ENCODE assay signal across 8 mouse cellular contexts in genomic region chr5:140502925-140503324, GRCm38 (mm10). TPM values are rescaled to one million over a fixed set of nuclear protein-coding genes. Genes with fewer than 3 reads are reported as not detected.
A peak's percentile ranks its signal among the peaks of the same experiment; 100 is the strongest.
DNase-seq lines count a peak whose midpoint lies in the region; ATAC-seq lines count a peak whose summit lies in the region.
"Not testable (repeated sequence)": the region's sequence is repeated elsewhere in the genome, so short reads cannot be mapped to it uniquely, and the experiment has no call there.
"Had no signal": no experiment of that assay in that cellular context is flagged by ENCODE, and none has a peak within 500 bp of the region (broad histone marks: within the 10 kb centered on the region; RNA-seq: fewer than 3 reads in every experiment).

No protein-coding gene starts in this region.

- H3K9ac ChIP-seq in embryonic facial prominence, embryonic 15.5 days, result peak overlapping the region; percentile 23; the same call in 1 of the 2 replicates
- H3K9ac ChIP-seq in limb, embryonic 12.5 days (replicated peaks), result peak overlapping the region; percentile 58

- DNase-seq in adrenal gland, adult 8-10 months, result peak; percentile 60
- DNase-seq in heart, adult 8-10 months (ENCODE audit: low spot score), result peak; percentile 57
- peak; percentile 58 for DNase-seq in induced T-regulatory cell, adult 2 months (ENCODE audit: low read depth)
- peak; percentile 78 to 84 for DNase-seq in lung, postnatal 4 days
- peak; percentile 50 for DNase-seq in retina, postnatal 1 day

- WGBS in embryonic facial prominence, embryonic 15.5 days, result under 1% methylated on average over 12 of the region's 12 CpGs
- WGBS in limb, embryonic 12.5 days, result under 1% methylated on average over 12 of the region's 12 CpGs

- peaks cover 46% of the 10 kb centered on the region for H3K4me1 ChIP-seq in embryonic facial prominence, embryonic 15.5 days
- H3K4me1 ChIP-seq in limb, embryonic 12.5 days (replicated peaks), result peaks cover 41% of the 10 kb centered on the region

- peak overlapping the region; percentile 12; the same call in 1 of the 2 replicates for H3K4me3 ChIP-seq in embryonic facial prominence, embryonic 15.5 days (replicated peaks)
- H3K4me3 ChIP-seq in limb, embryonic 12.5 days (replicated peaks), result peak overlapping the region; percentile 25

- H3K27ac ChIP-seq in embryonic facial prominence, embryonic 15.5 days (replicated peaks); limb, embryonic 12.5 days: not testable (repeated sequence)

- not testable (repeated sequence) for ATAC-seq in embryonic facial prominence, embryonic 15.5 days (ENCODE audit: insufficient number of reproducible peaks, low FRiP score, low TSS enrichment, low read depth); limb, embryonic 12.5 days (ENCODE audit: insufficient number of reproducible peaks, insufficient read depth, low FRiP score, low TSS enrichment, low read depth)

- H3K4me2 ChIP-seq in embryonic facial prominence, embryonic 15.5 days (replicated peaks), result peak overlapping the region; percentile 44
- peak overlapping the region; percentile 57 for H3K4me2 ChIP-seq in limb, embryonic 12.5 days

- H3K36me3 ChIP-seq in embryonic facial prominence, embryonic 15.5 days; limb, embryonic 12.5 days: not testable (repeated sequence)

- not testable (repeated sequence) for H3K27me3 ChIP-seq in embryonic facial prominence, embryonic 15.5 days; limb, embryonic 12.5 days

- not testable (repeated sequence) for H3K9me3 ChIP-seq in embryonic facial prominence, embryonic 15.5 days (replicated peaks); limb, embryonic 12.5 days

RNA-seq across cellular contexts. Expression of gene Chst12, which starts 2.4 kb away (rescaled TPM):
- total RNA-seq in adrenal gland, adult 8-10 months (2022), result 10 to 100 TPM in 2 of 4 experiments, 1 to 10 TPM in 2; 8.7 to 15.1 (median 10.3) TPM
- 28.9 and 30.6 TPM in 2 replicates for polyA plus RNA-seq in embryonic facial prominence, embryonic 15.5 days (2015; fragmentation: Nextera tagmentation; extraction: Ambion mirVana)
- 1 to 10 TPM; 3.9 to 5.2 (median 4.6) TPM for total RNA-seq in heart, adult 8-10 months (2022)
- polyA plus RNA-seq in limb, embryonic 12.5 days (2016; fragmentation: Nextera tagmentation; extraction: Ambion mirVana), result 14.4 and 17.0 TPM in 2 replicates

RNA-seq across cellular contexts. Expression of gene Gm4869, which starts 57.5 kb away (rescaled TPM):
- total RNA-seq in adrenal gland, adult 8-10 months (2022), result under 1 TPM in 3 of 4 experiments, not detected in 1; 0.15 to 0.24 (median 0.22) TPM
- 0.20 and 0.47 TPM in 2 replicates for polyA plus RNA-seq in embryonic facial prominence, embryonic 15.5 days (2015; fragmentation: Nextera tagmentation; extraction: Ambion mirVana)
- total RNA-seq in heart, adult 8-10 months (2022), result not detected
- not detected in 2 replicates for polyA plus RNA-seq in limb, embryonic 12.5 days (2016; fragmentation: Nextera tagmentation; extraction: Ambion mirVana)
- total RNA-seq: left cerebral cortex, postnatal 14 days had no signal
